Mouse (Mus musculus) cerebellum, adult 2 months (tissue): ENCODE measurements around the gene Ramp1.

Experiments
- CTCF ChIP-seq: fragments of 200-500 bp; IDR thresholded peaks from 2 replicates; pipeline ENCODE4 v1.5.1; 2011; ENCODE audit warnings: low read depth, mild to moderate bottlenecking, control low read depth, low read length, moderate library complexity, borderline replicate concordance; ENCODE audit not compliant: insufficient read depth
- POLR2A ChIP-seq: fragments of 200-500 bp; IDR thresholded peaks from 2 replicates; pipeline ENCODE4 v1.6.1; 2011; ENCODE audit warnings: low read length, control low read depth, borderline replicate concordance; ENCODE audit not compliant: insufficient read depth

GRCm38 (mm10) chr1:91193242-91193641 lies 13.6 kb downstream of the Ramp1 start:
- no peak for TF ChIP-seq POLR2A
- TF ChIP-seq CTCF = no peak
